Mouse (Mus musculus): ENCODE data around the gene Zfp120. TPM values are rescaled to one million over a fixed set of nuclear protein-coding genes. Genes with fewer than 3 reads are reported as not detected.
"Not testable (repeated sequence)": the region's sequence is repeated elsewhere in the genome, so short reads cannot be mapped to it uniquely, and the experiment has no call there.

Gene Zfp120
- polyA plus RNA-seq (2014; fragmentation: Nextera tagmentation; extraction: Ambion mirVana): 6.9 and 7.4 TPM in 2 replicates

DNA sequence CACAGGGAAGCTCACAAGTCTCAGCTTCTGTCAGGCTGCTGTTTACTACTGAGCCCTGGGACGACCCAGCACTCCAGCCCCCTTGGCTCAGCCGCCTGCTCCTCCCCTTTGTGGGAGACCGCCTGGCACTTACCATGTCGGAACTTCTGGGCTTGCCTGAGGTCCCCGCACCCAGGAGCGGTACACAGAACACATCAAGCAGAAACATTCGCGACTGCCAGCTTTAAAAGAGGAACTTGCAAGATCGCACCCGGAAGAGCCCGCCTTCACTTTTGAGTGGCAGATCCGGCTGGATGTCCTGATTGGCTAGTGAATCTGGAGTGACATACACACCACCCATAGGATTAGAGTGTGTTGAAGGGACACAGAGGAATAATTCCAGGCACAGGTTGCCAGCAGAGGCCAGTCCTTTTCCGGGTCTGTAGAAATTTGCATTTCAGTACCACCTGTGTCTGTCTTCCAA, at the start of gene Zfp120:
Gene Zfp120, minus strand, starts transcription at position 274 of the 463 bp plus-strand sequence.
- H3K27ac ChIP-seq (ENCODE audit: low read depth, low read length): peak within 1 kb of the TSS; percentile 45; the same call in 1 of the 2 replicates
- ATAC-seq (replicated peaks; ENCODE audit: low FRiP score): peak; percentile 100
- DNase-seq (ENCODE audit: low spot score): peak; percentile 72
- peak within 1 kb of the TSS; percentile 79 for H3K9ac ChIP-seq (ENCODE audit: low read depth, low read length)
- no peaks in the 10 kb centered on the region; the same call in 1 of the 2 replicates for H3K4me1 ChIP-seq (replicated peaks; ENCODE audit: control insufficient read depth, insufficient read depth, low read length)
- no peaks in the 10 kb centered on the region for H3K9me3 ChIP-seq (ENCODE audit: control insufficient read depth, low read length)
- H3K4me2 ChIP-seq: peak within 1 kb of the TSS; percentile 78
- H3K36me3 ChIP-seq (ENCODE audit: control insufficient read depth, insufficient read depth, low read length): no peaks in the 10 kb centered on the region; the same call in 1 of the 2 replicates
- no peaks in the 10 kb centered on the region for H3K27me3 ChIP-seq (replicated peaks; ENCODE audit: control insufficient read depth, insufficient read depth, low read length)
- H3K4me3 ChIP-seq (ENCODE audit: low read depth, low read length): peak within 1 kb of the TSS; percentile 81
- WGBS: under 1% methylated on average over 13 of the region's 13 CpGs

DNA sequence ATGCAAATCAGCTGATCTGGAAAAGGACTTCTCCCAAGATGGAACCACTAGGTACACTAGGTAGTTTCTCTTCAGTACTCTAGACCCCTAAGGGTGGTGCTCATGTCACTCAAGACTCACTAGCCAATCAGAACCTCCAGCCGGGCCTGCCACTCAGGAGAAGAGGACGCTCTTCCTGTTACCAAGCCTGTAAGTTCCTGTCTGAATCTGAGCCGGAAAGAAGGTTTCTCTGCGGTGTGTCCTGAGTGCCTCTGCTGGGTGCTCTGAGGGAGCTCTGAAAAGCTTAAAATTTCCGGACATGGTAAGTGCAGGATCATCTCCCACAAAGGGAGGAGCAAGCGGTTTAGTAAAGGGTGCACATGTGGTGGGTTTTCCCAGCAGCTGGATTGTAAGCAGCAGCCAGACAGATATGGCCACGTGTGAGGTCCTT, 45.1 kb upstream of the Zfp120 start, which contains the start of gene Gm14139:
Gene Gm14139, plus strand, starts transcription at position 186 of the 430 bp plus-strand sequence.
- not testable (repeated sequence) for H3K4me3 ChIP-seq (ENCODE audit: low read depth, low read length); H3K27ac ChIP-seq (ENCODE audit: low read depth, low read length); H3K27me3 ChIP-seq (replicated peaks; ENCODE audit: control insufficient read depth, insufficient read depth, low read length); H3K36me3 ChIP-seq (ENCODE audit: control insufficient read depth, insufficient read depth, low read length); DNase-seq (ENCODE audit: low spot score); H3K4me1 ChIP-seq (replicated peaks; ENCODE audit: control insufficient read depth, insufficient read depth, low read length); H3K4me2 ChIP-seq; ATAC-seq (replicated peaks; ENCODE audit: low FRiP score); H3K9ac ChIP-seq (ENCODE audit: low read depth, low read length); H3K9me3 ChIP-seq (ENCODE audit: control insufficient read depth, low read length)
- WGBS: 58% methylated on average over 7 of the region's 7 CpGs

DNA sequence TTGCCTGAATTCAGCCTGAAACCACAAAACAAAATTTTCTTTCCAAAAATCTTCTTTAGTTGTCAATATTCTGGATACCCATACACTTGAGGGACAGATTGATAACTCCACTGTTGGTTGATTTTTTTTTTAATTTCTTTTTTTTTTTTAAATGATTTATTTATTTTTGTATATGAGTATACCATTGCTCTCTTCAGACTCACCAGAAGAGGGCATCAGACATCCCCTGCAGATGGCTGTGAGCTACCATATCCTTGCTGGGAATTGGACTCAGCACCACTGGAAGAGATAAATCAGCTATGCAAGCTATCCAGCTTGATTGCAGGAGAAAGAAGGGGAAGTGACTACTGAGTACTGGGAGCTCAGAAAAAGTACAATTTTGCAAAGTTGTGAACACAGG, 44.5 kb upstream of the Zfp120 start:
- not testable (repeated sequence) for H3K4me2 ChIP-seq; H3K9ac ChIP-seq (ENCODE audit: low read depth, low read length); DNase-seq (ENCODE audit: low spot score); ATAC-seq (replicated peaks; ENCODE audit: low FRiP score); H3K36me3 ChIP-seq (ENCODE audit: control insufficient read depth, insufficient read depth, low read length); H3K4me1 ChIP-seq (replicated peaks; ENCODE audit: control insufficient read depth, insufficient read depth, low read length); H3K27me3 ChIP-seq (replicated peaks; ENCODE audit: control insufficient read depth, insufficient read depth, low read length); H3K4me3 ChIP-seq (ENCODE audit: low read depth, low read length); H3K9me3 ChIP-seq (ENCODE audit: control insufficient read depth, low read length); H3K27ac ChIP-seq (ENCODE audit: low read depth, low read length)

DNA sequence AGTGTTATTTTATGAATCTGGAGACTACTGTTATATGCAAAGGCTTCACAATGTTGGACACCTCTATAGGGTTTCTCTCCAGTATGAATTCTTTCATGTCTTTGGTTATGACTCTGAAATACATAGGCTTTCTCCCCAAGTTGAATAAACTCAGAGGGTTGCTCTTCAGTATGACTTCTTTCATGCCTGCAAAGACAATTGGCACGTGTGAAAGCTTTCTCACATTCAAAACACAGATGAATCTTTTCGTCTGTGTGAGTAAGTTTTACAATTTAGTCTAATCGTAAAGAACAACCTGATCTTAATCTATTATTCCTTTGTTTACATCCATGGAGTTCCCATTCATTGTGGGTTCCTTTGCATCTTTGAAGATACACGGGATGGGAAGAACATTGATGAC, 43.1 kb upstream of the Zfp120 start, which contains the start of gene Gm10770:
Gene Gm10770, minus strand, starts transcription at position 101 of the 400 bp plus-strand sequence.
- not testable (repeated sequence) for H3K36me3 ChIP-seq (ENCODE audit: control insufficient read depth, insufficient read depth, low read length); H3K9me3 ChIP-seq (ENCODE audit: control insufficient read depth, low read length); H3K4me1 ChIP-seq (replicated peaks; ENCODE audit: control insufficient read depth, insufficient read depth, low read length); H3K27me3 ChIP-seq (replicated peaks; ENCODE audit: control insufficient read depth, insufficient read depth, low read length); H3K27ac ChIP-seq (ENCODE audit: low read depth, low read length); ATAC-seq (replicated peaks; ENCODE audit: low FRiP score); H3K4me3 ChIP-seq (ENCODE audit: low read depth, low read length); H3K9ac ChIP-seq (ENCODE audit: low read depth, low read length); DNase-seq (ENCODE audit: low spot score); H3K4me2 ChIP-seq
- 70% methylated on average over 4 of the region's 4 CpGs for WGBS

DNA sequence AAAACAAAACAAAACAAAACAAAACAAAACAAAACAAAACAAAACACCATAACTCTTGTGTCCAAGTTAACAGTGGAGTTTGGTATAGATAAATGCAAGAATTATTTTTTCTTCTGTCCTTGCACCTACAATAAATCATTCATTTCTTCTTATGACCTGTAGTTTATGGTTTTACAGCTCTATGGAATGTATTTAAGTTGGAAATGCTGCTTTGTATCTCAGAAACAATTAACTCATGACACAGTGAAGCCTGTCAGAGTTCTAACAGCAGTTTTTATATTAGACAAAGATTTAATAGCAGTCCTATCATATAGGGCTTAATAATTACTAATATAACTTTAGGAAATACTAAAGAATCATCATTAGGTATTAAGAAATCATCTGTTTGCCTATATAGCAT, 37.3 kb upstream of the Zfp120 start:
- DNase-seq (ENCODE audit: low spot score) (no peak), ATAC-seq (replicated peaks; ENCODE audit: low FRiP score) (no peak)
- no peak overlapping the region for H3K9ac ChIP-seq (ENCODE audit: low read depth, low read length)
- no peaks in the 10 kb centered on the region for H3K4me1 ChIP-seq (replicated peaks; ENCODE audit: control insufficient read depth, insufficient read depth, low read length)
- no peaks in the 10 kb centered on the region for H3K36me3 ChIP-seq (ENCODE audit: control insufficient read depth, insufficient read depth, low read length)
- H3K4me2 ChIP-seq: no peak overlapping the region
- H3K27ac ChIP-seq (ENCODE audit: low read depth, low read length): no peak overlapping the region
- H3K9me3 ChIP-seq (ENCODE audit: control insufficient read depth, low read length): no peaks in the 10 kb centered on the region
- H3K27me3 ChIP-seq (replicated peaks; ENCODE audit: control insufficient read depth, insufficient read depth, low read length): no peaks in the 10 kb centered on the region
- no peak overlapping the region for H3K4me3 ChIP-seq (ENCODE audit: low read depth, low read length)

DNA sequence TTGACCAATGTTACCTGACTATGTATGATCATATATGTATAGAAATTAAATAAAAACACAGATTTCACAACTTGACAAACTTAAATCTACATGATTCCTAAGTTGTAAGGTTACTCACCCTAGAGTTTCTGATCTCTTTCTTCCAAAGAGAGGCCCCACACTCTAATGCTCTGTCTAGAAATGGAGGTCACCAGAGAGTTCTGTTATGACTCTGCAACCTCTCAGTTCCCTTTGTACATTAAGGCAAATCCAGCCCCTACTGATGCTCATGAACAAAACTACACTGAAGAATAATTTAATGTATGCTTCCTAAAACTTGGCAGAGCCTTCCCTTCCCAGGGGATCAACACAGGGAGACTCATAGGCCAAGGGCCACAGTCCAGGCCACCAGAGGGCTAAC, 30.2 kb upstream of the Zfp120 start:
- no peak overlapping the region for H3K4me3 ChIP-seq (ENCODE audit: low read depth, low read length)
- no peaks in the 10 kb centered on the region for H3K27me3 ChIP-seq (replicated peaks; ENCODE audit: control insufficient read depth, insufficient read depth, low read length)
- no peak overlapping the region for H3K27ac ChIP-seq (ENCODE audit: low read depth, low read length)
- H3K9ac ChIP-seq (ENCODE audit: low read depth, low read length): no peak overlapping the region
- no peaks in the 10 kb centered on the region for H3K9me3 ChIP-seq (ENCODE audit: control insufficient read depth, low read length)
- no peaks in the 10 kb centered on the region for H3K4me1 ChIP-seq (replicated peaks; ENCODE audit: control insufficient read depth, insufficient read depth, low read length)
- H3K4me2 ChIP-seq: no peak overlapping the region
- H3K36me3 ChIP-seq (ENCODE audit: control insufficient read depth, insufficient read depth, low read length): no peaks in the 10 kb centered on the region
- no peak for DNase-seq (ENCODE audit: low spot score)
- ATAC-seq (replicated peaks; ENCODE audit: low FRiP score): no peak

DNA sequence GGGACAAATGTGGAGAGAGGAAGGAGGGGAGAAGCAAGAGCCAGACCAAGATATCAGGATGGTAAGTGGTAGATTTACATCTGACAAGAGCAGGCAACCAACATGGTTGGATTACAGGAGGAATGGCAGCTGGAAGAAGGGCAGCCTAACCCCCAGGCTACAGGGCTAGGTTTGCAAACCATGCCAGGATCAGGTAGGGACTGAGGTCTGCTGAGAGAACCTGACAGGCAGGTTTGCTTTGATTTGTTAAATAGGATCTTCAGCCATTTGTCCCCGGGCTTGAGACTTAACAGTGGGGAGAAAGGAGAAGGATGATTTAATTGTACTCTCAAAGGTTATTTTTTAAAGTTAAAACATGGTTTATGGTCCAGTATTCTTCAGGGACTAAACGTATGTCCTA, 3.7 kb downstream of the Zfp120 start:
- WGBS: 69% methylated on average over 2 of the region's 2 CpGs
- ATAC-seq (replicated peaks; ENCODE audit: low FRiP score) (no peak), DNase-seq (ENCODE audit: low spot score) (no peak)
- H3K27ac ChIP-seq (ENCODE audit: low read depth, low read length): no peak overlapping the region
- peaks cover 4% of the 10 kb centered on the region; the same call in 1 of the 2 replicates for H3K36me3 ChIP-seq (ENCODE audit: control insufficient read depth, insufficient read depth, low read length)
- no peak overlapping the region for H3K9ac ChIP-seq (ENCODE audit: low read depth, low read length)
- H3K9me3 ChIP-seq (ENCODE audit: control insufficient read depth, low read length): no peaks in the 10 kb centered on the region
- H3K4me2 ChIP-seq: no peak overlapping the region
- H3K4me1 ChIP-seq (replicated peaks; ENCODE audit: control insufficient read depth, insufficient read depth, low read length): no peaks in the 10 kb centered on the region; the same call in 1 of the 2 replicates
- H3K27me3 ChIP-seq (replicated peaks; ENCODE audit: control insufficient read depth, insufficient read depth, low read length): no peaks in the 10 kb centered on the region
- H3K4me3 ChIP-seq (ENCODE audit: low read depth, low read length): no peak overlapping the region

DNA sequence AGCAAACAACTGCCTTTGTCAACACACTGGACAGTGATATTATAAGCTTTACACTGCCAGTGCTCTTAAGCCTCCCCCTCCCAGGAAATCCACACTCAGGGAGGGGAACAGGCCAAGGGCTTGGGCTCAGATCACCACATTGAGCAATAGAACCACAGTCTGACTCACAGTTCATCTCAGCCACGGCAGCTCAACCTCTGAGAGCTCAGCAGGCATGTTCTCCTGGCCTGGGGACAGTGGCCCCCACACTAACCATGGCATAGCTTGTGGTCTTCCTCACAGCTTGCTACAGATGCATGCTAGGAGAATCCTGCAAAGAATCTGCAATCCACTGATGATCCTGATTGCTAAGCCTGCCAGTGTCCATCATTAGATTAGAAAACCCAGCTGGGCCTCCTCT, 4.5 kb downstream of the Zfp120 start:
- H3K4me1 ChIP-seq (replicated peaks; ENCODE audit: control insufficient read depth, insufficient read depth, low read length); H3K4me2 ChIP-seq; H3K36me3 ChIP-seq (ENCODE audit: control insufficient read depth, insufficient read depth, low read length); DNase-seq (ENCODE audit: low spot score); H3K4me3 ChIP-seq (ENCODE audit: low read depth, low read length); ATAC-seq (replicated peaks; ENCODE audit: low FRiP score); H3K9me3 ChIP-seq (ENCODE audit: control insufficient read depth, low read length); H3K9ac ChIP-seq (ENCODE audit: low read depth, low read length); H3K27me3 ChIP-seq (replicated peaks; ENCODE audit: control insufficient read depth, insufficient read depth, low read length); H3K27ac ChIP-seq (ENCODE audit: low read depth, low read length): not testable (repeated sequence)
- 68% methylated on average over 1 of the region's 1 CpGs for WGBS

DNA sequence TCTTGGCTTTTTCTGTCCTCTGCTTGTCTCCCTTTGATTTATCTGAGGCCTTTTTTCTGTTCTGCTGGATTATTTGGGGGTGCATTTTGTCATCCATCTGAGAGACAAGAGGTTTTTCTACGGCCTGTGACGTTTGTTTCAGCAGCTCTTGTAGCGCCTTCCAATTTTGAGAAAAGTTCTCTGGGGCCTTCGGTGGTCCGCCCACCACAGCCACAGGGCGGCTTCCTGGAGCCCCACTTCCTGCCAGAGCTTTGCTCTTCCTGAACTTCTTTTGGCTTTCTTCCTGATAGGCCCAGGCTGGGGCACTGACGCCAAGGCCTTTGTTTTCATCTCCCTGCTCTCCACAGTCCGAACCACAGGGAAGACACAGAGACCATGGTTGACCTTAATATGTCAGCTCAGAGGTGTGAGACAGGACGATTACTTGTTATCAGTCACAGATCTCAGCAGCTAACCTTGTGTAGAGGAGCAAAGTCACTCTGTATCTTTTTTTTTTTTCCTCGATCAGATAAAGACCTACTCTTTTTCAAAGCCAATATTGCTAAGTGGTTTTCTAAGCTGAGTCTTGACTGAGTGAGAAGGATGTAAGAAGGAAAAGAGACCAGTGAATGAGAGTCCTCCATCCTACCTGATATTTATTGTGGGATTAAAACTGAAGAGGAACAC, 25.1 kb downstream of the Zfp120 start:
- H3K9me3 ChIP-seq (ENCODE audit: control insufficient read depth, low read length): peaks cover 5% of the 10 kb centered on the region
- no peaks in the 10 kb centered on the region for H3K4me1 ChIP-seq (replicated peaks; ENCODE audit: control insufficient read depth, insufficient read depth, low read length)
- DNase-seq (ENCODE audit: low spot score) (no peak), ATAC-seq (replicated peaks; ENCODE audit: low FRiP score) (no peak)
- no peak overlapping the region for H3K27ac ChIP-seq (ENCODE audit: low read depth, low read length)
- no peak overlapping the region for H3K4me3 ChIP-seq (ENCODE audit: low read depth, low read length)
- peaks cover 8% of the 10 kb centered on the region for H3K36me3 ChIP-seq (ENCODE audit: control insufficient read depth, insufficient read depth, low read length)
- 72% methylated on average over 10 of the region's 10 CpGs for WGBS
- no peak overlapping the region for H3K4me2 ChIP-seq
- no peak overlapping the region for H3K9ac ChIP-seq (ENCODE audit: low read depth, low read length)
- H3K27me3 ChIP-seq (replicated peaks; ENCODE audit: control insufficient read depth, insufficient read depth, low read length): no peaks in the 10 kb centered on the region

Measured in liver, embryonic 11.5 days (tissue).